Mouse (Mus musculus): ENCODE data around the gene Cops3. TPM values are rescaled to one million over a fixed set of nuclear protein-coding genes. Genes with fewer than 3 reads are reported as not detected.

The Cops3 gene
- total and polyA plus RNA-seq, 3 experiments = 180 to 198 TPM; not detected in 1

DNA sequence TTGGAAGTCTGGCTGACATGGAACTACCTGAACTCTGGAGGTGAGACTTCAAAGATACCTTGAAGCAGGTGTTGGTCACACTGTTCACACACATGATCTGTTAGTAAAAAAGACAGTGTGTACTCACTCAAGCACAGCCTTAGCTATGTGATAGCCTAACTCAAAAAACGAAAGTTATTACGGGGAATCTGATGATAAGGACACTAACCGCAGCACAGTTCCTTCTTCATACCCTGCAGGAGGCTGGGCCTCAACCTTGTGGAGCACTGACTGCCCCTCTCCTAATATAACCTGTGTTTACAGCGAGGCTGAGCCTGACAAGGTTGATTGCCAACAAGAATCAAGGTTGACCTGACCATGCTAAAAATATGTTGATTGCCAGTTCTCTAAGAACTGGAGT lies 65.1 kb downstream of the Cops3 start (continued):
- TF ChIP-seq MYC (IDR thresholded peaks at IDR 0.05; ENCODE audit: low read depth, low read length) (peak; percentile 83; the same call in 1 of the 2 replicates), SIN3A (IDR thresholded peaks at IDR 0.05; ENCODE audit: low read length) (peak; percentile 81), GATA1 (IDR thresholded peaks at IDR 0.05; ENCODE audit: low read depth, low read length) (peak; percentile 88), ELF1 (IDR thresholded peaks at IDR 0.05; ENCODE audit: low read depth, low read length) (0 out of 2 replicates have a peak, but pooled peaks have one; percentile 23), E2F4 (IDR thresholded peaks at IDR 0.05; ENCODE audit: borderline replicate concordance, low read depth, low read length) (no peak), MEF2A (IDR thresholded peaks at IDR 0.05; ENCODE audit: extremely low read depth, insufficient replicate concordance, low read depth, low read length, poor library complexity, severe bottlenecking) (no peak), TBP (IDR thresholded peaks at IDR 0.05; ENCODE audit: low read depth, low read length) (no peak), JUND (IDR thresholded peaks at IDR 0.05; ENCODE audit: low read depth, low read length) (0 out of 2 replicates have a peak, but pooled peaks have one; percentile 5), GABPA (IDR thresholded peaks at IDR 0.05; ENCODE audit: low read depth, low read length) (no peak), SMC3 (IDR thresholded peaks at IDR 0.05; ENCODE audit: low read depth, low read length) (peak; percentile 28), MYB (IDR thresholded peaks at IDR 0.05; ENCODE audit: low read depth, low read length) (0 out of 2 replicates have a peak, but pooled peaks have one; percentile 52), MAZ (IDR thresholded peaks at IDR 0.05; ENCODE audit: low read depth, low read length) (no peak), CHD1 (IDR thresholded peaks at IDR 0.05; ENCODE audit: low read depth, low read length) (no peak), MAX (IDR thresholded peaks at IDR 0.05; ENCODE audit: low read length) (no peak; the same call in 1 of the 2 replicates), MXI1 (IDR thresholded peaks at IDR 0.05; ENCODE audit: low read depth, low read length) (peak; percentile 75), TCF12 (IDR thresholded peaks at IDR 0.05; ENCODE audit: low read depth, low read length) (peak; percentile 53), UBTF (IDR thresholded peaks at IDR 0.05; ENCODE audit: borderline replicate concordance, insufficient read depth, low read depth, low read length) (no peak), TAL1 (IDR thresholded peaks at IDR 0.05; ENCODE audit: low read length) (no peak)

DNA sequence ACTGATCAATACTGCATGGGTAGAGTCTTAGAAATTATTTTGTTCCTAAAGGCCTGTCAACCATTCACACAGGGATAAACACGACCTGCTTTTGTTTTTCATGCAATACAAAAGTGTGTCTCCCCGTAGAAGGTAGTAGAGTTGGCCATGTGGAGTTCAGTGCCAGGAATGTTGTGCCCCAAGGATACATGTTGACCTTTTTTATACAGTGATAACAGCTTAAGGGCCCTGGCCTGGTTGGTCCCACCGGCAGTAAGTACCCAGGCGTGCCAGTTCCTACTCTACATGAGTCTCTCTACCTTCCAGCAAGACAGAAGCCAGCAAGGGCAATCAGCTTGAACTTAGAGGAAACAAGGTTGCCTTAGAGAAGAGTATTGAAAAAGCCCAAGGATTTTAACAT lies 66.7 kb downstream of the Cops3 start:
- no peaks in the 10 kb centered on the region for H3K9me3 ChIP-seq (replicated peaks; ENCODE audit: insufficient read depth, low read length)
- TF ChIP-seq POLR2AphosphoS5 (IDR thresholded peaks at IDR 0.05; ENCODE audit: borderline replicate concordance, low read depth, low read length) (no peak), JUND (IDR thresholded peaks at IDR 0.05; ENCODE audit: low read depth, low read length) (no peak), BHLHE40 (IDR thresholded peaks at IDR 0.05; ENCODE audit: borderline replicate concordance, low read depth, low read length) (no peak), ELF1 (IDR thresholded peaks at IDR 0.05; ENCODE audit: low read depth, low read length) (no peak), E2F4 (IDR thresholded peaks at IDR 0.05; ENCODE audit: borderline replicate concordance, low read depth, low read length) (no peak), POLR2AphosphoS2 (IDR thresholded peaks at IDR 0.05; ENCODE audit: low read length) (no peak), ZMIZ1 (IDR thresholded peaks at IDR 0.05; ENCODE audit: low read depth, low read length) (no peak), SIN3A (IDR thresholded peaks at IDR 0.05; ENCODE audit: low read length) (no peak), ZC3H11A (IDR thresholded peaks at IDR 0.05; ENCODE audit: low read depth, low read length) (no peak), USF2 (IDR thresholded peaks at IDR 0.05; ENCODE audit: borderline replicate concordance in 1 of 2, insufficient read depth in 1 of 2, low read depth in 1 of 2, low read length in 2 of 2) (no peak), CHD1 (IDR thresholded peaks at IDR 0.05; ENCODE audit: low read depth, low read length) (no peak), ETS1 (IDR thresholded peaks at IDR 0.05; ENCODE audit: low read depth, low read length) (no peak)
- H3K4me1 ChIP-seq (ENCODE audit: control insufficient read depth in 1 of 2, insufficient read depth in 2 of 2, low read length in 2 of 2) = peaks cover 21 to 23% of the 10 kb centered on the region in 2 experiments
- DNase-seq (ENCODE audit: low read depth, low spot score) = no peak
- no peaks in the 10 kb centered on the region for H3K79me2 ChIP-seq (ENCODE audit: control insufficient read depth, insufficient read depth, low read length, poor library complexity)
- H3K36me3 ChIP-seq (ENCODE audit: control insufficient read depth in 1 of 2, insufficient read depth in 2 of 2, low read length in 2 of 2) = peaks cover 2 to 29% of the 10 kb centered on the region in 2 experiments
- H3K27ac ChIP-seq (ENCODE audit: control insufficient read depth, low read depth, low read length) = no peak overlapping the region
- no peak overlapping the region for H3K4me3 ChIP-seq (ENCODE audit: control insufficient read depth in 1 of 2, insufficient read depth in 1 of 2, low read depth in 2 of 2, low read length in 2 of 2)
- H3K27me3 ChIP-seq (ENCODE audit: control insufficient read depth in 1 of 2, insufficient read depth in 2 of 2, low read length in 2 of 2) = no peaks in the 10 kb centered on the region
- no peak overlapping the region for H3K9ac ChIP-seq (ENCODE audit: control insufficient read depth, low read depth, low read length, poor library complexity, severe bottlenecking)

Data from MEL (cell line).